Mouse (Mus musculus) lung, adult 2 months (tissue): ENCODE results near the gene Gfod2.

Source experiments
- CTCF ChIP-seq: fragments of 200-500 bp; IDR thresholded peaks from 2 replicates; pipeline ENCODE4 v1.5.1; 2011; ENCODE audit warnings: mild to moderate bottlenecking, low read length, control low read depth; ENCODE audit not compliant: insufficient read depth
- POLR2A ChIP-seq: fragments of 200-500 bp; IDR thresholded peaks from 2 replicates; pipeline ENCODE4 v1.6.1; 2011; ENCODE audit warnings: low read depth, mild to moderate bottlenecking, control low read depth, low read length, borderline replicate concordance; ENCODE audit errors: extremely low read depth

DNA sequence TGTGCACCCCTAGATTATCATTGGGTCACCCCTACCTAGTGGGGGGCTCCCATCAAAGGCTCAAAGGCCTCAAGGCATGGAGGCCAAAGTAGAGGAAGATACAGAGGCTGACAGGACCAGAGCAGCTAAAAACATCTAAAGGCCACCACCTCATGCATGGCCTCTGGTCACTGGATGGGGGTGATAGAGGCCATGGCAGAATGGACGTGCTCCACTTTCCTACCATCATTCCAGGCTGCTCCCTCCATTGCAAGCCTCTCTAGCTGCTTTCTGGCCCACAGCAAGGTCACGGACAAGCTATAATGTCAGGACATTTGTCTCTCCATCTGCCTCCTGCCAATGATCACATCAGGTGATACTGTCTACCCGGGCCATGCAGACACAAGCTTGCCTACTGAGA lies 46.2 kb downstream of the Gfod2 start:
- no peak for TF ChIP-seq POLR2A
- TF ChIP-seq CTCF, result no peak
